In genomic region chr2:167595761-167596171, GRCm38 (mm10) we compare ENCODE assay signal across 8 mouse cellular contexts. TPM values are rescaled to one million over a fixed set of nuclear protein-coding genes. Genes with fewer than 3 reads are reported as not detected.
A peak's percentile ranks its signal among the peaks of the same experiment; 100 is the strongest.
DNase-seq lines count a peak whose midpoint lies in the region; ATAC-seq and TF ChIP-seq lines count a peak whose summit lies in the region.

No protein-coding gene starts in this region.

- H3K36me3 ChIP-seq in lung, embryonic 14.5 days (ENCODE audit: insufficient read depth) = no peaks in the 10 kb centered on the region
- H3K36me3 ChIP-seq in embryonic facial prominence, embryonic 12.5 days = no peaks in the 10 kb centered on the region
- no peaks in the 10 kb centered on the region for H3K36me3 ChIP-seq in lung, postnatal 0 days (ENCODE audit: insufficient read depth, low read length)

- ATAC-seq in lung, embryonic 14.5 days (ENCODE audit: insufficient read depth) = no peak
- ATAC-seq in embryonic facial prominence, embryonic 12.5 days (ENCODE audit: insufficient number of reproducible peaks, insufficient read depth, low FRiP score, low TSS enrichment) = peak; percentile 4; the same call in 1 of the 2 replicates
- ATAC-seq in lung, postnatal 0 days = no peak

- WGBS in lung, embryonic 14.5 days = 22% methylated on average over 14 of the region's 14 CpGs
- WGBS in embryonic facial prominence, embryonic 12.5 days = 12% methylated on average over 14 of the region's 14 CpGs
- 42% methylated on average over 14 of the region's 14 CpGs for WGBS in lung, postnatal 0 days

- no peak for TF ChIP-seq CTCF in lung, embryonic 14.5 days (IDR thresholded peaks at IDR 0.05; ENCODE audit: low read depth)
- TF ChIP-seq CTCF in lung, postnatal 0 days (IDR thresholded peaks at IDR 0.05) = no peak

- intact Hi-C loops in heart, postnatal 10 days (cut with DNase I) = loop anchor here (2.0 kb wide), 2 partner anchors 31 to 57 kb away; partner anchors contain the start of gene Snai1

- no peak overlapping the region for H3K4me3 ChIP-seq in lung, embryonic 14.5 days (ENCODE audit: low read depth, low read length)
- no peak overlapping the region for H3K4me3 ChIP-seq in embryonic facial prominence, embryonic 12.5 days
- H3K4me3 ChIP-seq in lung, postnatal 0 days (ENCODE audit: low read depth, low read length) = no peak overlapping the region

- H3K4me2 ChIP-seq in lung, embryonic 14.5 days = peak overlapping the region; percentile 44
- 0 out of 2 replicates have a peak overlapping the region, but pooled peaks have one; percentile 4 for H3K4me2 ChIP-seq in embryonic facial prominence, embryonic 12.5 days (replicated peaks)
- 0 out of 2 replicates have a peak overlapping the region, but pooled peaks have one; percentile 11 for H3K4me2 ChIP-seq in lung, postnatal 0 days (replicated peaks; ENCODE audit: low read depth, low read length)

- peak overlapping the region; percentile 28 for H3K9ac ChIP-seq in lung, embryonic 14.5 days
- H3K9ac ChIP-seq in embryonic facial prominence, embryonic 12.5 days = peak overlapping the region; percentile 34; the same call in 1 of the 2 replicates
- H3K9ac ChIP-seq in lung, postnatal 0 days (replicated peaks; ENCODE audit: low read depth) = peak overlapping the region; percentile 19; the same call in 1 of the 2 replicates

- no peaks in the 10 kb centered on the region for H3K9me3 ChIP-seq in lung, embryonic 14.5 days (ENCODE audit: low read depth, low read length)
- H3K9me3 ChIP-seq in embryonic facial prominence, embryonic 12.5 days = no peaks in the 10 kb centered on the region
- no peaks in the 10 kb centered on the region for H3K9me3 ChIP-seq in lung, postnatal 0 days (ENCODE audit: low read length)

- peak overlapping the region; percentile 89 for H3K27ac ChIP-seq in lung, embryonic 14.5 days (ENCODE audit: low read depth)
- H3K27ac ChIP-seq in embryonic facial prominence, embryonic 12.5 days = peak overlapping the region; percentile 96
- peak overlapping the region; percentile 87 for H3K27ac ChIP-seq in lung, postnatal 0 days (ENCODE audit: low read length)

- TF ChIP-seq EP300 in lung, postnatal 0 days (IDR thresholded peaks at IDR 0.05) = no peak

- H3K4me1 ChIP-seq in lung, embryonic 14.5 days (ENCODE audit: insufficient read depth) = peaks cover 50% of the 10 kb centered on the region
- H3K4me1 ChIP-seq in embryonic facial prominence, embryonic 12.5 days = peaks cover 60% of the 10 kb centered on the region
- H3K4me1 ChIP-seq in lung, postnatal 0 days (ENCODE audit: insufficient read depth, low read depth, low read length) = peaks cover 20% of the 10 kb centered on the region; the same call in 1 of the 2 replicates

- peak; percentile 69 for DNase-seq in lung, embryonic 14.5 days
- no peak for DNase-seq in lung, postnatal 14 days
- DNase-seq in heart, postnatal 10 days = peak; percentile 75 to 76
- no peak for DNase-seq in lung, postnatal 0 days (ENCODE audit: low spot score)
- no peak for DNase-seq in thymus, postnatal 14 days
- no peak for DNase-seq in right cerebral cortex, postnatal 25 days
- DNase-seq in cerebellum, adult 9-10 months = no peak

- H3K27me3 ChIP-seq in lung, embryonic 14.5 days (ENCODE audit: insufficient read depth, low read length) = no peaks in the 10 kb centered on the region
- H3K27me3 ChIP-seq in embryonic facial prominence, embryonic 12.5 days = no peaks in the 10 kb centered on the region
- H3K27me3 ChIP-seq in lung, postnatal 0 days (replicated peaks; ENCODE audit: insufficient read depth, low read length) = no peaks in the 10 kb centered on the region

RNA-seq across cellular contexts. Expression of gene Ube2v1, which starts 36.1 kb away (rescaled TPM):
- polyA plus RNA-seq in lung, embryonic 14.5 days (2014; fragmentation: Nextera tagmentation; extraction: Ambion mirVana) = 275 and 293 TPM in 2 replicates
- 256 and 272 TPM in 2 replicates for polyA plus RNA-seq in embryonic facial prominence, embryonic 12.5 days (2016; fragmentation: Nextera tagmentation; extraction: Ambion mirVana)
- total RNA-seq in heart, postnatal 10 days (2021) = 100 to 1,000 TPM; 120 to 121 TPM
- polyA plus RNA-seq in lung, postnatal 0 days (2015; fragmentation: Nextera tagmentation; extraction: Ambion mirVana) = 166 and 184 TPM in 2 replicates

RNA-seq across cellular contexts. Expression of gene Snai1, which starts 57.8 kb away (rescaled TPM):
- 152 and 162 TPM in 2 replicates for polyA plus RNA-seq in lung, embryonic 14.5 days (2014; fragmentation: Nextera tagmentation; extraction: Ambion mirVana)
- 76.3 and 83.4 TPM in 2 replicates for polyA plus RNA-seq in embryonic facial prominence, embryonic 12.5 days (2016; fragmentation: Nextera tagmentation; extraction: Ambion mirVana)
- 1 to 10 TPM; 3.6 to 4.1 TPM for total RNA-seq in heart, postnatal 10 days (2021)
- polyA plus RNA-seq in lung, postnatal 0 days (2015; fragmentation: Nextera tagmentation; extraction: Ambion mirVana) = 55.4 and 63.0 TPM in 2 replicates

Comparison
In these comparisons a context has a peak if more than half of its experiments do, and no peak if none do; other contexts are left out.
1. DNase-seq: peak in lung, embryonic 14.5 days (single experiment) and heart, postnatal 10 days (2 of 2); none in lung, postnatal 14 days (single experiment), lung, postnatal 0 days (single experiment), thymus, postnatal 14 days (single experiment), right cerebral cortex, postnatal 25 days (single experiment) and cerebellum, adult 9-10 months (single experiment).
2. Peak in every context shown above with its lines, with median percentiles within 50 percentile points of each other: H3K27ac ChIP-seq, H3K4me2 ChIP-seq and H3K9ac ChIP-seq.